Mouse (Mus musculus) frontal cortex, postnatal 10 days (tissue): ENCODE measurements at regions not wholly inside any gene's neighbourhood (a gene's known extent, or its start where the extent isn't known, plus 50 kb on each side); places are given as distances from the start of the nearest gene placed in this dataset.

Source experiments
- DNase-seq, 2 experiments: peaks; one replicate each; pipeline ENCODE4 v3.0.0; 2022; ENCODE audit warnings: low spot score in 2 of 2, mixed read lengths in 1 of 2

DNA sequence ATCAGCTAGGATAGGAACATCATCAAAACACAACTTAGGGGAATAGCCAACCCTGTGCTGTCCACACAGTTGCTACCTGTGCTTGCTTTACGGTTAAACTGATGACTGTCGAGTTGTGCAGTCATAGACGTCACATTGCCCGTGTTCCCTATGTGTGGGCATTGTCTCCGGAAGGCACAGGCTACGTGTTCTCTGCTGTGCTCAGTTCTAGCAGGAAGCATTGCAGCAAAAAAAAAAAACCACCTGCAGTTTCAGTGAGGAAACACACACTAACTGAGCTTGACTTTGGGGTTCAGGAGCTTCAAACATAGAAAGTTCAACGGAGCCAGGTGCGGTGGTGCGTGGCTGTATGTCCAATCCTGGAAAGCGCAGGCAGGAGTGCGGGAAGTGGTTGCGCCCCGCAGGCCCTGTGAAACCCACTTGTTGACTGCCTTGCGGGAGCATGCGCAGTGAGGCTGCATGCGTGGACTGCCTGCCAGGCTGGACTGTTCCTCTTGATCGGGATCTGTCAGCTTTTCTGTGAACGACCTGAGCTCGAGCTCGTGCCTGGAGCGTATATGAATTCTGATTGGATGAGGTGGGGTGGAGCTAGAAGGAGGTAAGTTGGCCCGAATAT, 190.2 kb upstream of the Krr1 start:
- DNase-seq = no peak

DNA sequence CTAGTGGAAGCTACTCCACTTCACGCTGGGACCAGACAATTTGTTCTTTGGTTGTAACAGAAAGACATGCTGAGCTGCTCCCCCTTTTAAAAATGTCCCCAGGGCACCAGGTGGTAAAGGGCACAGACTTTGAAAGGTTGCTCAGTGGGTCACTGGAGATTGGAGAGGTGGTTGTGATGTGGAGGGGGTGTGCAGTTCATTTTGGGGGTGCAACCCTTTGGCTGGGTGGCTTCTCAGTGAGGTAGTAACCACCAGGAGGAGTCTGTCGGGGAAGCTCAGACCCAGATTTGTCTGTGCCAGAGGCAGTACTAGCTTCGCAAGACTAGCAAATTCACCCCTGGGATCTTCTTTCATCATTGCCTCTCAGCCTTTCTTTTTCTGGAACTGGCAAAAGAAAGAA, 189.0 kb upstream of the Krr1 start:
- no peak for DNase-seq

DNA sequence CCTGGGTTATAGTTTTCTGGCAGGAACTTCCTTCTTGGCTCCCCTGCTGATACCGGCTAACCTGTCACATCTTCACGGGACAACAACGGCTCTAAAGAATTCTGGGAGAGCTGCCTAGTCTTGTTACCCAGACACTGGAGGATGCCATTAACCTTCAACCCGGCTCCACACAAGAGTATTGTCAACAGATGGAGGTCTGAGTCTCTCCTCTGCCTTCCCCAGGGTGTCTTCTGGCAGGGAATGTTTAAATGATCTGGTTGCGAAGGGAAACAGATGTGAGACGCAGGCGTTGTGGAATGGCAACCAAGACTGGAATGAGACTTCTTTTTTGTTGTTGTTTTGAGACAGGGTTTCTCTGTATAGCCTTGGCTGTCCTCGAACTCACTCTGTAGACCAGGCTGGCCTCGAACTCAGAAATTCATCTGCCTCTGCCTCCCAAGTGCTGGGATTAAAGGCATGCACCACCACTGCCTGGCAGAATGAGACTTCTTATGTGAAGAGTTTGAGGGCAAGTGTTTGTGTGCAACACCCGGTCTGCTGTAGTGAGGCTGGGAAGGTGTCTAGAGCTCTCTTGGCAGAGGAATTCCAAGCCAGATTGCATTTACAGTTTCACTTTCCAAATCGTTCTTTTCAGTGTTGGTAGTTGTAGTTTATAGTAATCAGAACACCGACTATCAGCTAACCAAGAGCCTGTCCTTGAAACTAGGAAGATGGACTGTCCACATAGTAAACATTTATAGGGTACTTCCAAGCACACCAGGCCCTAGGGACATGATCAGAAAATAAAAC, 188.2 kb upstream of the Krr1 start:
- DNase-seq = no peak

DNA sequence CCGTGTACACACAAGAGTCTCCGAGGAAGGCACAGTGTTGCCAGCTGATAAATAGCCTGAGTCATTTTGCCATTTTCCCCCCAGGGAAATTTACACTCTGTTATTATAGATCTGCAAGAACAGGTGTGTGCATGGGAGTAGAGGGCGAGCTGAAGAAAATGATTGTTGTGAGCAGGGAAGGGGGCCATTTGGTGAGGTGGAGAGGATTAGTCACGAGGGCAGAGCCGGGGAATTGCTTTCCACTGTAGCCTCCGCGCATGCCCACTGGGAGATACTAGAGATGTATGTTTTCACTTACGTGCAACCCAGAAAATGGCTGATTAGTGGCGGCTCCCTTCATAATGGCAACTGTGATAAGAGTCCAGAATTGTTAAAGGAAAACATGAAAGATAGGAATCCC, 185.3 kb upstream of the Krr1 start:
- no peak for DNase-seq

DNA sequence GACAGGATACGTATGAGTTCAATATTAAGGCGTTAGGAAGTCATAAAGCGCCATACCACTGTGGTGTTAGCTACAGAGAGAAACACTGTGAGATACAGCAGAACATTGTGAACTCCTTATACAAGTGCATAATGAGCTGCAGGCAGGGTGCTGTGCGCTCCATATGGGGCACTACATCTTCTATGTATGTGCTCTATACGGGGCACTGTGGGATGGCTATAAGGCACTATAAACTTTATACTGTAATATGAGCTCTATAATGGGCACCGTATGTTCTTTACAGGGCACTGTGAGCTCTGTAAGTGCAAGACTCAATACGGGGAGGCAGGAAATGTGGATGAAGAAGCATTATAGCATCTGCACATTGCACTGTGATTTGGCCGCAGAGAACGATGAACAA, 183.2 kb upstream of the Krr1 start:
- DNase-seq = no peak

DNA sequence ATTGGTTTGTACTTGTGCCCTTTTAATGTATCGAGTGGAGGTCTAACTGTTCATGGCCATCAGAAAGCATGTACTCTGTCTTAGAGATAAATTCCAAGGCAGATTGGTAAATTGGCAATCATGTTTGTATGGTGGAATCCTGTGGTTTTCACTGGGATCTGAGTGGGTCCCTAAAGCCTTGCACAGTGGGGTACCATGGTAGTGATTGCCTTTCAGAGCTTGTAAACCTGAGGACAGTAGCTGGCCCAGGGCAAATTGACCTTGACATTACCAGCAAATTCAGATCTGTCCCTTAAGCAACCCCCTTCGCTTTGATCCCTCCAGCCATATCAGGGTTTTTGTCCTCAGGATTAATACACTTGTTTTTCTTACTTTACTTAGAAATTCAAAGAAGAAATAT, 181.6 kb upstream of the Krr1 start:
- DNase-seq = no peak

DNA sequence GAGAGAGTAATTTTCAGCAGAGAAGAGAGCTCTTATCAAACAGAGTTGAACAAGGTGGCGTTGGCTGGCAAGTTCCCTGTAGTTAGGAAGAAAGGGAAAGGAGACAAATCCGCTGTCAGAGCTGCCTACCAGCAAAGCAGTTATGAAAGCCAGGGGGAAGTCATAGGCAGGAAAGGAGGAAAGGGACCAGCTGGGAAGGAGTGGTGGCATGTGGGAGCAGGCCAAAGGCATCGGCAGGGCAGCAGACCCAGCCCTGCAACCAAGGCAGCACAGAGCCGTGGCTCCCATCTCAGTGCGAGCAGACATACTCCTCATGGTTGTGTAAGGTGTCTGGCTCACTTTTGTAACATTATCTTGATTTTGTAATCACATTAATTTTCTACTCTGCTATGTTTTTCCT, 177.4 kb upstream of the Krr1 start:
- no peak for DNase-seq

DNA sequence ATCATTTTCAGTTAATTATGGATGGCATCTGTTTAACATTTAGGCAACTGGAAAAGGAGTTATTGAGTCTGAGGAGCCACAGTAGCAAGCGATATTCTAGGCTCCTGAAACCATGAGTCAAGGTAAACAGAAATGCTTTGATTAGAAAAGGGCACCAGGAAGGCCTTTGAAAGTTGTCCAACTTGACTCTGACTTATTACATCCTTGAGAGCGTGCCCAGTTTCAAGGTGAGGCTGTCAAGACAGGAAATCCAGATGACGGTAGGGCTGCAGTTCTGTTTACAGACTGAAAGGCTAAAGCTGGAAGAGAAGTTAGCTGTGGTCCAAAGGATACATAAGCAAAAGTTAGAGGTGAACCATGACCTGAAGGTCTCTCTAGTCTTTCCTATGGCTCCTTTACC, 176.7 kb upstream of the Krr1 start:
- DNase-seq = no peak

DNA sequence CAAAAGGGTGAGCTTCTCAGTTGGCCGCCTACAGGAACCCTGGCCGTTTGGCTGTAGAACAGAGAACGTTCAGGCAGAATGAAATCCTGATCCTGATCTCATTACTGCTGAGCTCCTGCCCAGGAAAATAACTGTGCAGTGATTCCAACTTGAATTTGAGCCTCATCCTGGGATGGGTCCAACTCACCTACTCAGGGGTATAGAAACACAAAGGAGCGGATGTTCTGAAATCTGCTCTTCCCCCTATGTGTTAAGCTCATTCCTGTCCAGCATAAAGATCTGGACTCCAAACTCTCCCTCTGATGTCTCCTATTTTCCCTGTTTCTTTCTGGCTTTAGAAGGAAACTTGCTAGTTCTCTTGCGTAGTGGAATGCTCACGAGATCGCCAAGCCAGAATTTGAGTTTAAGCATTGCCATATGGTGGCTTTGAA, 173.6 kb upstream of the Krr1 start:
- no peak for DNase-seq

DNA sequence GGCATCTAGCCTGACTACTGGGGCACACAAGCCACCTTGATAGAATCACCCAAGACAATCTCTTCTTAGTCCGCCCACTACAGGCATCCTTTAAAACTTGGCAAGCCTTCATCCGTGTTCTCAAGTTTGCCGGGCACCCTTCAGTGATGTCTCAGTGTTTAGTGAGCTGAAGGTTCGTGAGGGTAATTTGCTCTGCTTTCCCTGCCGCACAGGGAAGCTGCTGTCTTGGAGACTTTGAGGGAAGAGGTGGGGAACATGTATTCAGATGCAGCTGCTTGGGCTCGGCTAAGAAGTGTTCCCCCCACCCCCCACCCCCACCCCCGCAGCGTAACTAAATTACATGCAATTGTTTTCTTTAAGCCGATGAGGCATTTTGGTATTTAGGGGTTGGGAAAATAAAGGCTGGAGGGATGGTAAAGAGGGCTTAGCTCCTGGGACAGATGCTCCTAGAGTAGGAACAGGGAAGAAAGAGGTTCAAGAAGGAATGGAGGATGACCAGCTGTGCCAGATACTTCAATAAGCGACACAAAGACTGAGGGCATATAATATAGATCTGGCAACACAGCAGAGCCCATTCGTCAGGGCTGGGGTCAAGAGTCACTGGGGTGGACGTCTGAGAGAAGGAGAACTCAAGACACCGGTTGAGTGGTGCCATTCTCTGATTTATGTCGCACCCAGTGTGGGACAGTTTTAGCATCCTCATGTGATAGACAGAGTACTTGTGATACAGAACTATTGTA, 172.4 kb upstream of the Krr1 start:
- DNase-seq = no peak

DNA sequence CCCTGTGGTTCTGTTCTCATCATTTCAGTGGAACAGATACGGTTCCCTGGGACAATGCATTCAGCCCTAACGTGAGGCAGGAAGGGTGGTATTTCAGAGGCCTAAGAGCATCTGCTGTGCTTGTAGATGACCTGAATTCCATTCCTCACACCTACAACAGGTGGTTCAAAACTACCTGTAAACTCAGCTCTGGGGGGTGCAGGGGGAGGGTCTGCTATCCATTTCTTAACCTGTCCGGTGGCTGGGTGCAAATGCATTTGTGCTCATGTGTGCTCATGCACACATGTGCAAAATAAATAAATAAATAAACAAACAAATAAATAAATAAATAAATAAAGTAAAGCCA, 171.9 kb upstream of the Krr1 start:
- DNase-seq = no peak

DNA sequence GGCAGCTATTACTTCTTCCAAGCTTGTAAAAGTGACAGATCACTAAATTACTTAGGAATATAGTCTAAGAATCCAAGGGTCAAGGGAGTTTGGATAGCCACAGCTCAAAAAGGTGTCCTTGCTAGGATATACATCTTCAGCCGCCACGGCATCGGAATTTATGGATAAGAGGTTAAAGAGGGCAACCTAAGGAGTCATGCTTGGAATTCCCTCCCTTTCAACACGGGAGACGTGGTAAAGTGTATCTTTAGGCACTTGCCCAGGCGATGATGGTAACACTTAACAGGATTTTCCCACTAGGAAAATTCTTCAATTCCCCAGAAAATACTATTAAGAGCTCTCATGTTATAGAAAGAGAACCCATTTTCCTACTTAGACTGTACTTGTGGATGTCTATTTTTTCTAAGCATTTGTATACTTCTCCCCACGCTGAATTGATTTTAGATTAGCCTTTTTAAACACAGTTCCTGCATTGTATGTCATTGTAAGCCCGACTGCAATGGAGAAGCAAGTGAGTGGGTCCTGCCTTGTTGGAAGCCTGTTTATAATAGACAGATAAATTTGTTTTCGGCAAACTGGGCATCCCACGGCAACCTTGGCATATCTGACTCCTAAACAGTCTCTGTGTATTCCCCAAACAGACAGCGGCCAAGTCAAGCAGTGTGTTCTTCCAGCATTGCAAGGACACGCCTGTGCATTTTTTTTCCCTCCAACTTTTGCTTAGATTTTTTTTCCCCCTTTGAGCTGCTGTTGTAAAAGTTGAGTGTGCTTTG, 171.3 kb upstream of the Krr1 start:
- DNase-seq = no peak

DNA sequence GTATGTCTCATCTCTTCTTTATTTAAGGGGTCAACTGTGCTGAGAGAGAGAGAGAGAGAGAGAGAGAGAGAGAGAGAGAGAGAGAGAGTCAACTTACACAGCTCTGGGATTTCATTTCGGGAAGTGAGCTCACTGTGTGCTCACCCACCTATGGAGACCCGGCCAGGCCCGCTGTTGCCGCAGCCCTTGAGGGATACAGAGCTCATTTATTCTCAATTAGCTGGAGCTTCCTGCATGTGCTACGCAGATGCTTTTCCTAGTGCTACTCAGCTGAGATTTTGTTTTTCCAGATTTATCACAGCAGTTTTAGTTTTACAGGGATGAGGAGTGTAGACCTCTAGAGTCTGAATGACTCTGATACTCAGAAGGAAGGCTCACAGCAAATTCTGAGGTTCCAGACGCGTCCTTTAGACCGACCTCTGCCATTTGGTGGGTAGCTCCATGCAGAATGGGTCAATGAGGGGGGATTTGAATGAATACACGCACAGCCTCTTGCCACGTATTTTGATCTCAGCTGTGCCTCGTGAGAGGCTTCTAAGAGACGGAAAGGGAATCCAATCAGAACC, 170.6 kb upstream of the Krr1 start:
- no peak for DNase-seq

DNA sequence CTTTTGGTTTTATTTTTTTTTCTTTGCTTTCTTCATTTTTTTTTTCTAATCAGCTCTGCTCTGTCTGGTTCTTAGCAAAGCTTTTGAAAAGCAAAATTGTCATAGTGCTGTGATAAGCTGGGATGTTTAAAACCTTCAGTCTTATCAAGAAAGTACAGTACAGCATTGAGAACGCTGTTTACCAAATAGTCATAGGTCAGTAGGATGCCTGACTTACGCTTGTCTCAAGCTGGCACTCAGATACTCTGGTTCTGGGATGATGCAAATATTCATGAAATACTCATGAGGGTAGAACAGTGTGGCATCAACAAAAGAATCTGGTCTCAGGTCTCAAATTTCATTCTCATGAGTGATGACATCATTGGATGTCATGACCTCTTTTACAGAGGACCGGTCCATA, 166.1 kb upstream of the Krr1 start:
- no peak for DNase-seq

DNA sequence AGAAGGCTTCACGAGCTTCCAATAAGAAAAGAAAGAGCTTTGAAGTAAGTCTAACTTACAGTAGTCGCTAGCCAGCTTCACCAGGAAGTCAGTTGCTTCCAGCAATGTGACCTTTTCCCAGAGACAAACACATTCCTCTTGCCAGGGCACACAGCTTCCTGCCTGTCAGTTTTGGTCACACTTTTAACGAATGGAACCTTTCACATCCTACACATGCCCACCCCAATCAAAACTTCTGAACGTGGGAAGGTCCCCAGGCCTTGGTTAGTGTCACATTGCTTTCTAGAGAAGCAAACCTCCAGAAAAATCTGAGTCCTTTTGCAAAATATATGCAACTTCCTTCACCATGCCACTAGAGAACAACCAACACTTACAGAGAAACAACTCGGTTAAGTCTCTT, 165.5 kb upstream of the Krr1 start:
- no peak for DNase-seq

DNA sequence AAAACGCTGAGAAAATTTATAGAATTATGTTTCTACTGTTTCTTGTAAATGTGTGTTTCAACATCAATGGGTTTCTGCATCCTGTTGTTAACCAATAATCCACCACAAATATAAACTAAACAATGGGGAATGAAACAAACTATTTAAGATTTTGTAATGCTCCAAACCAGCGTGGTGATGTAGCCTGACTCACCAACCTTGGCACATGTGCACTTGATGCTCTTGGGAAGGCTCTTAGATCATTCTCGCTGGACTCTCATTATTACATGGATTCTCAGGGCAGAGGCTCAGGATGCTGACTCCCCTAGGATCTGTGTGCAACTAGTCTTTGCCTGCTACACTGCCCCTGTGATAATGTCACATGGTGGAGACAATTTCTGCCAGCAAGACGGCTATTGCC, 158.7 kb upstream of the Krr1 start:
- no peak for DNase-seq

DNA sequence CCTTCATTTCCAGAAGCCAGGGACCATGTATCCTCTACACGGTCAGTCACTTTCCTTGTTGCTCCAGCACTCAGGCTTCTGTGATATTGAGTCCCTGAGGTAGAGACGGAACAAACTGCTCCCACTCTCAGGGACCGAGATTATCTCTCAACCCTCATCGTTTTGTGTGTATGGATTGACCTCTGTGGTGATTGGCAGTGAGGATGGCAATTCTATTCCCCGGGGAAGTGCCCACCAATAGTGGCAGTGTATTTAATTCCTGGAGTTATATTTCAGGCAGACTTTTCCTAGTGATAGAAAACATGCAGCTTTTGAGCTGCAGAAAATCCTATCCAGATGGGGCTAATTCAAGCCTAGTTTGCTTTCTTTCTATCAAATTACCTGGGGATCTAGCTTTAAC, 157.8 kb upstream of the Krr1 start:
- DNase-seq = no peak

DNA sequence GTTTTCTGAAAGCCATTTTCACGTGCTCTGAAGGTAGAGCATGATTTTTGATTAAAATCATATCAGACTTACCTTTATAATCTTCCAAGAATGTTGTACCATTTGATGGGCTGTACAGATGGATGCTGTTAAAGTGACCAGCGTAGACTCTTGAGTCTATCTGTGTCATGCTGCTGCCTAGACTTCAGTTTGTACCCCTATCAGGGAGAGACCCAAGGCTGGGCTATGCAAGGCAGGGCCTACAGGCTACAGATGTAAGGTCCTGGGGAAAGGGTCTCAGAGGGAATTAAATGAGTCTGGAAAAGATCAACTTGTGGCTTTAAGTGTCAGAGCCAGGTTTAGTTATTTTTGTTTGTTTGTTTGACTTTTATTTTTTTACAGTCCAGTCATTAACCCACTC, 157.3 kb upstream of the Krr1 start:
- DNase-seq = no peak

DNA sequence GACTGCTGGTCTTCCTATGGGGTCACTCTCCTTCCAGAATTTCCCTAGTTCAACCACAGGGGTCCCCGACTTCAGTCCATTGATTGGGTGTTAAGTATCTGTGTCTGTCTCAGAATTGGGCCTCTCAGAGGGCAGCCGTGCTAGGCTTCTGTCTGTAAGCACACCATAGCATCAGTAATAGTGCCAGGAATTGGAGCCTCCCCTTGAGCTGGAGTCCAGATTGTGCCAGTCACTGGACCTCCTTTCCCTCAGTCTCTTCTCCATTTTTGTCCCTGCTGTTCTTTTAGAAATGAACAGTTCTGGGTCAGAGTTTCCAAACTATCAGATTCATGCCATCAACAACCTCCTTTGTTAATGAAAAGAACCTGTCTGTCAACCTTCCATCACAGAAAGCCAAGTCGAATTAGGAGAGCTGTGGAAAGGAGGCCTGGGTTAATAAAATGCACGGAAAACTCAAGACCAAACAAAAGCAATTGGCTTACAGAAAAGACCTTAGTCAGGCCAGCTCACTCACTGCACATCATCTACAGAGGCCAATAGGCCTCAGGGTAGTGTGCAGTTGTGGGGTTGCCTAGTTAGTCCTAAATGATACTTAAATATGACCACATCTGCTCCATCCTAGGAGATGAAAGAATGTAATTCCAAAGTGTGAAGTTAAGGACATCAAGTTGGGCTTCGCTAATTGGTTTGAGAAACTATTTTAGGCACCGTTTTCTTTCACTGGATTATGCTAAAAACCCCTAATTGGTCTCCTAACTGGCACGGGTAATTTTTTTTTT, 156.5 kb upstream of the Krr1 start:
- DNase-seq = no peak

DNA sequence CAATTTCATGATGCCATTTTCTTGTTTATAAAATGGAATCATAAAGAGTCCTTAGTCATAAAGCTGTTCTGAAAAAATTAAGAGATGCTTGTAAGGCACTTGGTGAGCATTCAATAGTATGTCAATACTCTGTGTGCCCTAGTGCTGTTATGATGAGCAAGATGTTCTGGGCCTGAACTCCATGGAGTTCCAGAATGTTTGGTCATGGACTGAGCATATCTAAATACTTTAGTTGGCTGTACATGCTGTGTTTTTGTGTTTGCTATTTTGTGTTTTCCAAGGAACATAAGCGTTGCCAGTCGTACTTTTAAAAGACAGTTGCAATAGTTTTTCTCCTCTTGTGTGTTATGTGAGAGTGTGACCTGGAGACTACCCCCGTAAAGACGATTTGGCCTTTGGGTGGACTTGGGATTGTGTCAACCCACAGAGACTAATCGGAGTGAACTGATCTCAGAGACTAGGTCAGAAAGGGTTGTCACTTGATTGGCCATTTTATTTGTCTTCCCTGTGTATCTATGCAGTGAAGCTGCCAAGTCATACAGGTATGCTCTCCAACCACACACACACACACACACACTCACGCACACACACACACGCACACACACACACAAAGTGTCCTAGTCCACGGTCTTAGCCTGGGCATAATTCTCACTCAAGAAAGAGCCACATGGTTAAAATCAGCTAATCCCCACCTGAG, 152.6 kb upstream of the Krr1 start:
- no peak for DNase-seq

DNA sequence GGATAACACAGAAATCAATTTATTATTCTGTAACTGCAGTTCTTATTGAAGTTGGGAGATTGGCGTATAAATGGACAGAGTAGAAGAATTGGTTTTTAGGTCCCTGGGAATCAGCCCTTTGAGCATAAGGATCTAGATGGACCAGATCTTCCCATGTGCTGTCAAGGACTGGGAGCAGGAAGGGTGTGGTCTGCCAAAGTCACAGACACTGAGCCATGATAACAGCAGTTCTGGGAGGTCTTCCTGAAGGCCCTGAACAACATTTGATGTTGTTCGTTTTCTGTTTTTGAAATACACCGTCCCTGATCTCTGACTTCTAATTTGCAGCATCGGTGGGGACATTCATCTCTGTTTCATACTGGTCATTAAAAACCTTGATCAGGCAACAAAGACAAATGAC, 147.6 kb upstream of the Krr1 start:
- DNase-seq = no peak
